Mouse (Mus musculus) heart, embryonic 14.5 days (tissue): ENCODE measurements around the gene Mbd3l2. TPM values are rescaled to one million over a fixed set of nuclear protein-coding genes. Genes with fewer than 3 reads are reported as not detected.

Experiments
- ATAC-seq: fragments of 200-750 bp; cut with Nextera tagmentation; 2 replicates; pipeline ENCODE4 v1.8.0; 2017; ENCODE audit warnings: low read depth, moderate TSS enrichment; ENCODE audit not compliant: insufficient number of reproducible peaks, insufficient read depth, low FRiP score
- H3K27ac ChIP-seq, 2 experiments: fragments of 200-500 bp in 1 of 2; fragments of 300-500 bp in 1 of 2; sonication (generic) in 1 of 2; replicated peaks in 1 of 2; 2 replicates each; pipeline ENCODE4 v1.5.1; 2012 to 2014; ENCODE audit warnings: low read depth in 2 of 2, low read length in 2 of 2, control low read depth in 1 of 2, mild to moderate bottlenecking in 1 of 2, mixed read lengths in 1 of 2; ENCODE audit not compliant: control insufficient read depth in 1 of 2, insufficient read depth in 1 of 2
- H3K27me3 ChIP-seq: fragments of 300-500 bp; sonication (generic); 2 replicates; pipeline ENCODE4 v1.6.1; 2014; ENCODE audit warnings: mild to moderate bottlenecking, low read length, control low read depth; ENCODE audit not compliant: control insufficient read depth, insufficient read depth
- H3K36me3 ChIP-seq: fragments of 300-500 bp; sonication (generic); 2 replicates; pipeline ENCODE4 v1.6.1; 2014; ENCODE audit warnings: mild to moderate bottlenecking, control low read depth, low read length, mixed read lengths; ENCODE audit not compliant: control insufficient read depth, insufficient read depth
- H3K4me1 ChIP-seq, 2 experiments: fragments of 200-500 bp in 1 of 2; fragments of 300-500 bp in 1 of 2; sonication (generic) in 1 of 2; 2 replicates each; pipeline ENCODE4 v1.6.1; 2012 to 2014; ENCODE audit warnings: low read length in 2 of 2, control low read depth in 1 of 2, mixed read lengths in 1 of 2; ENCODE audit not compliant: control insufficient read depth in 2 of 2, insufficient read depth in 2 of 2
- H3K4me2 ChIP-seq: fragments of 300-500 bp; sonication (generic); 2 replicates; pipeline ENCODE4 v1.6.1; 2014; ENCODE audit warnings: mild to moderate bottlenecking, low read length
- H3K4me3 ChIP-seq, 2 experiments: fragments of 200-500 bp in 1 of 2; fragments of 300-500 bp in 1 of 2; sonication (generic) in 1 of 2; 2 replicates each; pipeline ENCODE4 v1.5.1; 2012 to 2014; ENCODE audit warnings: low read length in 2 of 2, mild to moderate bottlenecking in 2 of 2, control low read depth in 1 of 2, low read depth in 1 of 2, moderate library complexity in 1 of 2; ENCODE audit not compliant: control insufficient read depth in 1 of 2, insufficient read depth in 1 of 2
- H3K9ac ChIP-seq: fragments of 300-500 bp; sonication (generic); 2 replicates; pipeline ENCODE4 v1.6.1; 2014; ENCODE audit warnings: mild to moderate bottlenecking, low read length
- H3K9me3 ChIP-seq: fragments of 300-500 bp; sonication (generic); 2 replicates; pipeline ENCODE4 v1.6.1; 2016; ENCODE audit warnings: low read length, control low read depth; ENCODE audit not compliant: control insufficient read depth
- WGBS: fragments of 180-500 bp; shearing (Covaris S2); extraction: QIAGEN DNeasy Blood & Tissue Kit; methylation state at CpG from one replicate; pipeline ENCODE4 v1.1.7; 2014; 5-methylcytosine and 5-hydroxymethylcytosine counted together
- microRNA-seq: library from miRNA; unstranded; fragments of <30 nt; microRNA quantifications from one replicate; pipeline ENCODE4, GENCODE M21; 2016
- polyA plus RNA-seq: library from polyadenylated mRNA; unstranded; fragments of >200 nt; fragmentation: Nextera tagmentation; extraction: Ambion mirVana; gene quantifications from 2 replicates; pipeline ENCODE4 v1.2.1, GENCODE M21; 2014

Gene Mbd3l2
- polyA plus RNA-seq, 1 experiment from 2014 or later, result not detected

GRCm38 (mm10) chr9:18467350-18467749 is 36.9 kb downstream of the Mbd3l2 start:
- Histone ChIP-seq H3K9ac (no peak overlapping the region), H3K27me3 (no peaks in the 10 kb centered on the region), H3K4me3 (no peak overlapping the region), H3K9me3 (no peaks in the 10 kb centered on the region), H3K4me1 (no peaks in the 10 kb centered on the region), H3K36me3 (no peaks in the 10 kb centered on the region), H3K27ac (no peak overlapping the region), H3K4me2 (no peak overlapping the region)
- ATAC-seq, result no peak
- 80% methylated on average over 3 of the region's 3 CpGs for WGBS

DNA sequence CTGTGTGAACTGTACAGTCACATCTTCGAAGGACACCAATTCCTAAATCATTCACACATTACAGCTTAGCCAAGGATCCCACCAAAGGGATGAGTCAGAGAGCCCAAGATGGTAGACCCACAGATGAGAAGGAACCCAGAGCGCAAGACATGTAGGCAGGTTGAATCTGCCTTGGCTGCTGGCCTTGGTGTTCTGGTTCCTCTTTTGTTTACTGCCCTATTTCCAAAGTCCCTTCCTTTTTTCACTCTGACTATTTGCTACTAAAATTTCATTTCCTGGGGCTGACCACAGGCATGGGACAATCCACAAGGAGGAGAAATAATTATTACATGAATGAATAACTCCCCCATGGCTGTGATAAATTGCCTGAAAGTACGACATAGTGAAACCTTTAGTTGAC is 37.6 kb downstream of the Mbd3l2 start:
- Histone ChIP-seq H3K9me3 (no peaks in the 10 kb centered on the region), H3K4me1 (peaks cover 0 to 4% of the 10 kb centered on the region in 2 experiments; a peak in 1 of 4 replicates), H3K27me3 (no peaks in the 10 kb centered on the region), H3K4me3 (no peak overlapping the region), H3K4me2 (no peak overlapping the region), H3K36me3 (no peaks in the 10 kb centered on the region), H3K27ac (no peak overlapping the region), H3K9ac (no peak overlapping the region)
- no peak for ATAC-seq
- WGBS, result 83% methylated on average over 3 of the region's 3 CpGs

GRCm38 (mm10) chr9:18473324-18474128 is 43.1 kb downstream of the Mbd3l2 start:
- ATAC-seq, result peak; percentile 89
- Histone ChIP-seq H3K27me3 (no peaks in the 10 kb centered on the region), H3K4me1 (peaks cover 0 to 5% of the 10 kb centered on the region in 2 experiments; a peak in 1 of 4 replicates), H3K36me3 (no peaks in the 10 kb centered on the region), H3K4me2 (peak overlapping the region; percentile 89), H3K27ac (peak overlapping the region; percentile 87 to 92), H3K9me3 (no peaks in the 10 kb centered on the region), H3K4me3 (peak overlapping the region; percentile 72 to 75), H3K9ac (peak overlapping the region; percentile 78)
- 5% methylated on average over 39 of the region's 39 CpGs for WGBS

GRCm38 (mm10) chr9:18478168-18478567 is 47.7 kb downstream of the Mbd3l2 start, which contains the start of the genes Zfp558 and Mbd3l1:
TSS of gene Zfp558 (minus strand) at chr9:18478268.
TSS of gene Mbd3l1 (plus strand) at chr9:18478359.
- Histone ChIP-seq H3K36me3 (no peaks in the 10 kb centered on the region), H3K4me2 (no peak within 1 kb of the TSS), H3K4me3 (no peak within 1 kb of the TSS), H3K27ac (no peak within 1 kb of the TSS), H3K9me3 (no peaks in the 10 kb centered on the region), H3K27me3 (no peaks in the 10 kb centered on the region), H3K4me1 (no peaks in the 10 kb centered on the region), H3K9ac (no peak within 1 kb of the TSS)
- no peak for ATAC-seq
- WGBS, result 61% methylated on average over 3 of the region's 3 CpGs

Small RNA genes lying within 50 kb of the gene (microRNA-seq; reads per million reads assigned to microRNA genes)
- not detected for gene Gm22854

Other genes with a start within 250 kb of the Mbd3l2 start
- gene Chordc1, start 138.5 kb upstream of the Mbd3l2 start, polyA plus RNA-seq, result 73.2 and 76.9 TPM in 2 replicates
- gene Naalad2, start 27.7 kb upstream of the Mbd3l2 start, polyA plus RNA-seq, result 4.5 and 5.3 TPM in 2 replicates
- not detected in 2 replicates for gene Ubtfl1, start 26.2 kb upstream of the Mbd3l2 start, polyA plus RNA-seq
- 4.2 TPM in 2 replicates for gene Zfp558, start 47.6 kb downstream of the Mbd3l2 start, polyA plus RNA-seq
- gene Mbd3l1, start 47.7 kb downstream of the Mbd3l2 start, polyA plus RNA-seq, result not detected in 2 replicates
- 2.6 TPM in 2 replicates for gene Muc16, start 243.9 kb downstream of the Mbd3l2 start, polyA plus RNA-seq